ENCODE assay signal across 8 mouse cellular contexts in genomic region chr6:51383769-51384755, GRCm38 (mm10). TPM values are rescaled to one million over a fixed set of nuclear protein-coding genes. Genes with fewer than 3 reads are reported as not detected.
DNase-seq lines count a peak whose midpoint lies in the region; ATAC-seq lines count a peak whose summit lies in the region.

No protein-coding gene starts in this region.

- WGBS in intestine, embryonic 16.5 days: 16% methylated on average over 26 of the region's 26 CpGs
- WGBS in midbrain, embryonic 11.5 days: 14% methylated on average over 26 of the region's 26 CpGs

- intact Hi-C loops in left cerebral cortex, postnatal 36 days (cut with DNase I): loop anchor here (2.0 to 5.0 kb wide), 4 partner anchors 85 to 473 kb away; partner anchors contain the start of gene Hnrnpa2b1

- no peaks in the 10 kb centered on the region for H3K36me3 ChIP-seq in intestine, embryonic 16.5 days (ENCODE audit: control insufficient read depth, insufficient read depth, low read length)
- H3K36me3 ChIP-seq in midbrain, embryonic 11.5 days (ENCODE audit: control insufficient read depth, insufficient read depth, low read length): no peaks in the 10 kb centered on the region

- peak overlapping the region; percentile 37; the same call in 1 of the 2 replicates for H3K9ac ChIP-seq in intestine, embryonic 16.5 days (ENCODE audit: low read depth, low read length)
- H3K9ac ChIP-seq in midbrain, embryonic 11.5 days (ENCODE audit: low read length): peak overlapping the region; percentile 50

- no peaks in the 10 kb centered on the region for H3K4me1 ChIP-seq in intestine, embryonic 16.5 days (ENCODE audit: control insufficient read depth, insufficient read depth, low read length)
- no peaks in the 10 kb centered on the region for H3K4me1 ChIP-seq in midbrain, embryonic 11.5 days (ENCODE audit: control insufficient read depth, insufficient read depth, low read length)

- peak; percentile 76 for DNase-seq in adrenal gland, adult 2 months
- peak; percentile 96 for DNase-seq in embryo, embryonic 11 days
- DNase-seq in gastrocnemius, postnatal 4 days (ENCODE audit: low spot score in 2 of 2): peak; percentile 62 to 88
- DNase-seq in left cerebral cortex, postnatal 36 days (ENCODE audit: low spot score in 2 of 2): peak; percentile 62 to 84
- DNase-seq in midbrain, embryonic 11.5 days (ENCODE audit: low spot score, missing footprints): peak; percentile 99
- peak; percentile 95 for DNase-seq in right cerebral cortex, postnatal 4 days

- H3K9me3 ChIP-seq in intestine, embryonic 16.5 days (ENCODE audit: control insufficient read depth, low read length): no peaks in the 10 kb centered on the region
- no peaks in the 10 kb centered on the region for H3K9me3 ChIP-seq in midbrain, embryonic 11.5 days (ENCODE audit: control insufficient read depth, low read length)

- ATAC-seq in intestine, embryonic 16.5 days: peak; percentile 49
- peak; percentile 61; the same call in 1 of the 2 replicates for ATAC-seq in midbrain, embryonic 11.5 days (ENCODE audit: low FRiP score)
- no peak; the same call in 1 of the 2 replicates for ATAC-seq in erythroid progenitor cell, adult 5-6 weeks (replicated peaks; ENCODE audit: low FRiP score, poor library complexity, severe bottlenecking)

- H3K27me3 ChIP-seq in intestine, embryonic 16.5 days (replicated peaks; ENCODE audit: control insufficient read depth, insufficient read depth, low read length): no peaks in the 10 kb centered on the region
- no peaks in the 10 kb centered on the region for H3K27me3 ChIP-seq in midbrain, embryonic 11.5 days (ENCODE audit: control insufficient read depth, insufficient read depth, low read length)

- H3K4me2 ChIP-seq in intestine, embryonic 16.5 days (ENCODE audit: low read depth, low read length): peak overlapping the region; percentile 22
- peak overlapping the region; percentile 35; the same call in 1 of the 2 replicates for H3K4me2 ChIP-seq in midbrain, embryonic 11.5 days

- no peak overlapping the region for H3K27ac ChIP-seq in intestine, embryonic 16.5 days (ENCODE audit: low read length)
- H3K27ac ChIP-seq in midbrain, embryonic 11.5 days (ENCODE audit: low read depth, low read length): no peak overlapping the region

- peak overlapping the region; percentile 13; the same call in 1 of the 2 replicates for H3K4me3 ChIP-seq in intestine, embryonic 16.5 days (ENCODE audit: low read length)
- H3K4me3 ChIP-seq in midbrain, embryonic 11.5 days (ENCODE audit: low read depth, low read length): 0 out of 2 replicates have a peak overlapping the region, but pooled peaks have one; percentile 1

RNA-seq across cellular contexts. Expression of gene Nfe2l3, which starts 48.4 kb away (rescaled TPM):
- total RNA-seq in adrenal gland, adult 2 months (2021): under 1 TPM in 1 of 2 experiments, not detected in 1; 0.76 TPM
- 0.18 and 0.84 TPM in 2 replicates for polyA plus RNA-seq in adrenal gland, adult 2 months (2012; rRNA removed)
- under 1 TPM; 0.23 to 0.25 TPM for total RNA-seq in gastrocnemius, postnatal 4 days (2021)
- 0.95 and 1.2 TPM in 2 replicates for polyA plus RNA-seq in intestine, embryonic 16.5 days (2015; fragmentation: Nextera tagmentation; extraction: Ambion mirVana)
- 1 to 10 TPM; 2.7 to 4.3 TPM for total RNA-seq in left cerebral cortex, postnatal 36 days (2021)
- 4.3 and 5.3 TPM in 2 replicates for polyA plus RNA-seq in midbrain, embryonic 11.5 days (2014; fragmentation: Nextera tagmentation; extraction: Ambion mirVana)
- total RNA-seq in erythroid progenitor cell, adult 5-6 weeks (2015; ENCODE audit: low replicate concordance): 1.4 TPM in 1 of 2 replicates, not detected in the other
- total RNA-seq in erythroid progenitor cell, adult 5-6 weeks (2017; ENCODE audit: low replicate concordance): 0.51 TPM in 1 of 2 replicates, not detected in the other
